Mouse (Mus musculus): ENCODE results near the gene Map2k4.
A peak's percentile ranks its signal among the peaks of the same experiment; 100 is the strongest.

DNA sequence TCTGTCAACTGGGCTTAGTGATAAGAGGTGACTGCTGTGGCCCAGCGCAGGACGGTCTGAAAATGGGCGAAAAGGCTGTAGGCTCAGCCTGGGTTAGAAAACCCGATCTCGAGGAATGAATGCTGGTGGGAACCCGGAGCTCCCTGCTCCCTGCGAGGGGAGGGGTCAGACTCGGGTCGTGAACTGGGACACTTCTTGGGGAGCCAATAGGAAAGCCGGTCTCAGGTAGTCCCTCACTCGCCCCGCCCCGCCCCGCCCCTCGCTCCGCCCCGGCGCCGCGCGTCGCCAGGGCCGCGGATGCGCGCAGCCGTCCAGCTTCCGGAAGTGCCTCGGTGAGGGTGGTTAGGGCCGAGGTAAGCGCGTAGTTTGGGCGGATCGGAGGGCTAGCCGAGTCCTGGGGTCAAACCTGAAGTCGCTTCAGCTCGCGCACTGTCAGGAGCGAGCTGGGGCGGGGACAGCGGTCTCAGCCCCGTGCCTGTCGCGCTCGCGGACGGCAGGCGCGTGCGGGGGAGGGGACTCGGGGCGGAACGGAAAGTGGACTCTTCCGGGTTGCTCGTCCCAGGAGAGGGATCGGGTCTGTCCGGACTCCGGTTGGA lies 18.9 kb upstream of the Map2k4 start, which contains the start of gene Zkscan6:
- TF ChIP-seq CTCF (IDR thresholded peaks at IDR 0.05; ENCODE audit: insufficient read depth, low read length) (no peak), POLR2A (IDR thresholded peaks at IDR 0.05; ENCODE audit: borderline replicate concordance, extremely low read depth, low read depth, low read length) (peak; percentile 79; the same call in 1 of the 2 replicates)

All from lung, adult 2 months (tissue).